Mouse (Mus musculus) embryonic fibroblast, embryonic 13.5 days (primary cell): ENCODE results near the gene Lck.

Source experiments
- CTCF ChIP-seq: IDR thresholded peaks from 2 replicates; pipeline ENCODE4 v1.5.1; 2011; ENCODE audit warnings: mild to moderate bottlenecking, control low read depth, low read length, moderate library complexity, borderline replicate concordance; ENCODE audit not compliant: insufficient read depth
- POLR2A ChIP-seq: IDR thresholded peaks from 2 replicates; pipeline ENCODE4 v1.6.1; 2011; ENCODE audit warnings: low read depth, mild to moderate bottlenecking, control low read depth, low read length, moderate library complexity

- TF ChIP-seq POLR2A (no peak), CTCF (no peak)
Observed at GRCm38 (mm10) chr4:129513891-129514290, 59.5 kb downstream of the Lck start.
